Mouse (Mus musculus): ENCODE results near the gene Arntl. TPM values are rescaled to one million over a fixed set of nuclear protein-coding genes. Genes with fewer than 3 reads are reported as not detected.

Arntl gene
- polyA plus RNA-seq, 2 experiments, result 4.1 to 4.6 TPM

DNA sequence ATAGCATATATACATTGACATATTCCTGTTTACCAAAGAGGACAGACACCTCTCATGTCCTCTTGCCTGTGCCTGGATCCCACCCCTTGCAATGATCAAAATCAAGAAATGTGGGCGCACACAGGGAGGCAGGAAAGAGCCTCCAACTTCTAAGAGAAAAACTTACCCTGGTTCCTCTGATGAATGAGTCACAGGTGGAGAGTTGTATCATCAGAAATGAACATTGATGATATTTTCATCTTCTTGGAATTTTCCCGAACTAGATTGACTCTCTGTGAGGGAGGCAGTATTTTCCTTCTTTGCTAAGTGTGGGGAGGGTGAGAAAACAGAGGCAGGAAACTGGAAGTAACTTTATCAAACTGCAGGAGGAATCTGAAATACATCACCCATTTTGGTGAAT, 78.1 kb downstream of the Arntl start:
- no peak for DNase-seq (ENCODE audit: low read depth in 3 of 3, low spot score in 3 of 3)
- H3K4me1 ChIP-seq (replicated peaks; ENCODE audit: control insufficient read depth in 2 of 2, insufficient read depth in 2 of 2, low read length in 1 of 2), result no peaks in the 10 kb centered on the region
- no peak overlapping the region for H3K27ac ChIP-seq
- no peak overlapping the region for H3K4me2 ChIP-seq (ENCODE audit: low read depth)
- H3K4me3 ChIP-seq (ENCODE audit: insufficient read depth in 1 of 2, low read depth in 2 of 2, low read length in 2 of 2), result no peak overlapping the region
- ATAC-seq (ENCODE audit: insufficient read depth), result no peak
- H3K9ac ChIP-seq (replicated peaks), result no peak overlapping the region
- no peaks in the 10 kb centered on the region for H3K9me3 ChIP-seq (ENCODE audit: control insufficient read depth, low read length)
- 51% methylated on average over 2 of the region's 2 CpGs for WGBS (ENCODE audit: insufficient replicate concordance)
- no peaks in the 10 kb centered on the region for H3K36me3 ChIP-seq (replicated peaks; ENCODE audit: control insufficient read depth, insufficient read depth, low read depth)
- TF ChIP-seq EP300 (IDR thresholded peaks at IDR 0.05; ENCODE audit: low read depth) (no peak), CTCF (IDR thresholded peaks at IDR 0.05; ENCODE audit: low read depth) (no peak)
- no peaks in the 10 kb centered on the region for H3K27me3 ChIP-seq (ENCODE audit: control insufficient read depth, insufficient read depth, low read length)

DNA sequence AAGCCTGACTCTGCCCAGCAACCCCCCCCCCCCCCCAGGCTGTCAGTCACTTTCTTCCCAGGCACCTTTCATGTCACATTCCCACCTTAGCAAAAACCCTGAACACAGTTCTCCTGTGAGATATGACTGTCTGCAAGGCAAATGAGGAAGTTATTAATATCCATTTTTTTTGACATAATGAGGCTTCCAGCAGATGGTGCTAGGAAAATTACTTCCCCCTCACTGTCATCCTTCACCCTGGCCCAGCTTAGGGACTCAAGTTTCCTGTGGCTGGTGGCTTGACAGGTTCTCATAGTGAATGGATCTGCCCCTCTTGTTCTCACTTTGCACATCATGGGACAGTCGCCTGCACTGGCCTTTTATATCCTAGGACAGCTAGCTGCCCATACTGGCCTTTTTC, 81.9 kb downstream of the Arntl start:
- H3K4me3 ChIP-seq (ENCODE audit: insufficient read depth in 1 of 2, low read depth in 2 of 2, low read length in 2 of 2), result no peak overlapping the region
- no peak overlapping the region for H3K4me2 ChIP-seq (ENCODE audit: low read depth)
- H3K36me3 ChIP-seq (replicated peaks; ENCODE audit: control insufficient read depth, insufficient read depth, low read depth), result no peaks in the 10 kb centered on the region
- TF ChIP-seq CTCF (IDR thresholded peaks at IDR 0.05; ENCODE audit: low read depth) (no peak), EP300 (IDR thresholded peaks at IDR 0.05; ENCODE audit: low read depth) (no peak)
- no peaks in the 10 kb centered on the region for H3K27me3 ChIP-seq (ENCODE audit: control insufficient read depth, insufficient read depth, low read length)
- WGBS (ENCODE audit: insufficient replicate concordance), result 64% methylated on average over 1 of the region's 1 CpGs
- no peaks in the 10 kb centered on the region for H3K9me3 ChIP-seq (ENCODE audit: control insufficient read depth, low read length)
- H3K27ac ChIP-seq, result no peak overlapping the region
- DNase-seq (ENCODE audit: low read depth in 3 of 3, low spot score in 3 of 3), result no peak
- ATAC-seq (ENCODE audit: insufficient read depth), result no peak
- H3K9ac ChIP-seq (replicated peaks), result no peak overlapping the region
- peaks cover under 1 to 12% of the 10 kb centered on the region in 2 experiments for H3K4me1 ChIP-seq (replicated peaks; ENCODE audit: control insufficient read depth in 2 of 2, insufficient read depth in 2 of 2, low read length in 1 of 2)

DNA sequence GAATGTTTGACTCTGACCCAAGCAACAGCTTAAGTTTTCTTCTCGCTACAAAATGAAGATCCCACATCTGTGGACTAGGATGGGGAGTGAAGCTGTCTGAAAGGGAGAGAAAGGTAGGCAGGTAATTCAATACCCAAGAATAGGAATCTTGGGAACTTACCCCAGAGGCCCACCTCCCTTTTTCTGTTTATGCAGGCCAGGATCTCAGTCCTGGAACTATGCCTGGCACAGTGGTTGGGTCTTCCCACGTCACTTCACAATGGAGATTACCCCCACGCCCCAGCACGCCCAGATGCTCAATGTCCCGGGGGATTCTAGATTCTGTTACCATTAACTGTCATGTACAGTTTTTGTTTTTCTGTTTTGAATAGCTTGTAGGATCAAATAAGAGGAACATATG, 84.5 kb downstream of the Arntl start:
- Histone ChIP-seq H3K27me3 (ENCODE audit: control insufficient read depth, insufficient read depth, low read length) (no peaks in the 10 kb centered on the region), H3K36me3 (replicated peaks; ENCODE audit: control insufficient read depth, insufficient read depth, low read depth) (no peaks in the 10 kb centered on the region), H3K9me3 (ENCODE audit: control insufficient read depth, low read length) (no peaks in the 10 kb centered on the region), H3K4me2 (ENCODE audit: low read depth) (no peak overlapping the region), H3K4me1 (replicated peaks; ENCODE audit: control insufficient read depth in 2 of 2, insufficient read depth in 2 of 2, low read length in 1 of 2) (peaks cover 14 to 29% of the 10 kb centered on the region in 2 experiments), H3K4me3 (ENCODE audit: insufficient read depth in 1 of 2, low read depth in 2 of 2, low read length in 2 of 2) (no peak overlapping the region), H3K27ac (no peak overlapping the region), H3K9ac (replicated peaks) (no peak overlapping the region)
- no peak for DNase-seq (ENCODE audit: low read depth in 3 of 3, low spot score in 3 of 3)
- 64% methylated on average over 5 of the region's 5 CpGs for WGBS (ENCODE audit: insufficient replicate concordance)
- TF ChIP-seq EP300 (IDR thresholded peaks at IDR 0.05; ENCODE audit: low read depth) (no peak), CTCF (IDR thresholded peaks at IDR 0.05; ENCODE audit: low read depth) (no peak)
- no peak for ATAC-seq (ENCODE audit: insufficient read depth)

DNA sequence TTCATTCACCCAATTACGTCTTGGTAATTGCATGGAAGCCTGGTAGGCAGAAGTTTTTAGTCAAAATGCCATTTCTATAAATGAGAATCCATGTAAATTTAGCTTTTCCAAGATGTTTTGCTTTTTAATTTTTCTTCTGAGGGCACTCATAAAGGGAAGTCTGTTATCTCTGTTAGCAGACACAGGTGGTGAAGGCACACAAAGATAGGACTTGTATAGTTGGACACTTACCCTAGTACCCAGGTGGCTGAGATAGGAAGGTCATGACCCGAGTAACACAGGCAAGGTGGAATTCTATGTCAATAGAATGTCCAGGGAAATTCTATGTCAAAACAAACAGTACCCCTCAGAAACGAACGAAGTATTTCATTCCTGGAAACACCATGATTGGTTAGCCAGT, 84.9 kb downstream of the Arntl start:
- DNase-seq (ENCODE audit: low read depth in 3 of 3, low spot score in 3 of 3), result peak; percentile 41 to 55 (median 51)
- Histone ChIP-seq H3K4me1 (replicated peaks; ENCODE audit: control insufficient read depth in 2 of 2, insufficient read depth in 2 of 2, low read length in 1 of 2) (peaks cover 14 to 31% of the 10 kb centered on the region in 2 experiments), H3K27me3 (ENCODE audit: control insufficient read depth, insufficient read depth, low read length) (no peaks in the 10 kb centered on the region), H3K36me3 (replicated peaks; ENCODE audit: control insufficient read depth, insufficient read depth, low read depth) (no peaks in the 10 kb centered on the region), H3K27ac (no peak overlapping the region), H3K4me3 (ENCODE audit: insufficient read depth in 1 of 2, low read depth in 2 of 2, low read length in 2 of 2) (no peak overlapping the region), H3K4me2 (ENCODE audit: low read depth) (no peak overlapping the region), H3K9ac (replicated peaks) (no peak overlapping the region), H3K9me3 (ENCODE audit: control insufficient read depth, low read length) (no peaks in the 10 kb centered on the region)
- TF ChIP-seq EP300 (IDR thresholded peaks at IDR 0.05; ENCODE audit: low read depth) (peak; percentile 67), CTCF (IDR thresholded peaks at IDR 0.05; ENCODE audit: low read depth) (no peak)
- ATAC-seq (ENCODE audit: insufficient read depth), result peak; percentile 56; the same call in 1 of the 2 replicates
- 42% methylated on average over 4 of the region's 4 CpGs for WGBS (ENCODE audit: insufficient replicate concordance)

DNA sequence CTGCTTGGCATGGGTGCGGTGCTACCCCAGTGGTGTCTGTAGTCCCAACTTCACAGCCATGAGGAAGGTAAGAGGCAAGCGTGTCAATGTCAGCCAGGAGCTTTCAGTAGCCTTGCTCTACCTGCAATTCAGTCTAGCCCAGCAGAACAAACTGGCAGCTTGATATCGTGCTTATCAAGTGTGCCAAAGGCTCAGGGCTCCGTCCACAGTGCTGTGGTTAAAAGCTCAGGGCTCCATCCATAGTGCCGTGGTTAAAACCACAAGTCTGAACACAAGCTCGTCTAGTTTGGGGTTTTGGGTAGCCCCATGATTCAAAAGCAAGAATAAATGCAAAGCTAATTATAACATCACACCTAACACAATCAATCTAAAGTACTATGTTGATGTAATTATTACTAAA, 87.3 kb downstream of the Arntl start:
- no peaks in the 10 kb centered on the region for H3K36me3 ChIP-seq (replicated peaks; ENCODE audit: control insufficient read depth, insufficient read depth, low read depth)
- ATAC-seq (ENCODE audit: insufficient read depth) (peak; percentile 65), DNase-seq (ENCODE audit: low read depth in 3 of 3, low spot score in 3 of 3) (peak in 2 of 3 experiments; percentile 19 to 28)
- TF ChIP-seq CTCF (IDR thresholded peaks at IDR 0.05; ENCODE audit: low read depth), result no peak
- 0 out of 2 replicates have a peak, but pooled peaks have one; percentile 16 for TF ChIP-seq EP300 (IDR thresholded peaks at IDR 0.05; ENCODE audit: low read depth)
- H3K27ac ChIP-seq, result no peak overlapping the region; the same call in 1 of the 2 replicates
- H3K4me2 ChIP-seq (ENCODE audit: low read depth), result peak overlapping the region; percentile 79
- 18% methylated on average over 6 of the region's 6 CpGs for WGBS (ENCODE audit: insufficient replicate concordance)
- H3K4me1 ChIP-seq (replicated peaks; ENCODE audit: control insufficient read depth in 2 of 2, insufficient read depth in 2 of 2, low read length in 1 of 2), result peaks cover 14 to 36% of the 10 kb centered on the region in 2 experiments
- no peaks in the 10 kb centered on the region for H3K9me3 ChIP-seq (ENCODE audit: control insufficient read depth, low read length)
- H3K9ac ChIP-seq (replicated peaks), result no peak overlapping the region; the same call in 1 of the 2 replicates
- peak overlapping the region in 1 of 2 experiments; percentile 57; a peak in 1 of 4 replicates for H3K4me3 ChIP-seq (ENCODE audit: insufficient read depth in 1 of 2, low read depth in 2 of 2, low read length in 2 of 2)
- no peaks in the 10 kb centered on the region for H3K27me3 ChIP-seq (ENCODE audit: control insufficient read depth, insufficient read depth, low read length)

Measured in liver, embryonic 14.5 days (tissue).